In genomic region chr11:11875230-11875629, GRCm38 (mm10) we compare ENCODE assay signal across 18 mouse cellular contexts. TPM values are rescaled to one million over a fixed set of nuclear protein-coding genes. Genes with fewer than 3 reads are reported as not detected.
DNase-seq lines count a peak whose midpoint lies in the region; ATAC-seq lines count a peak whose summit lies in the region.
"Had no signal": no experiment of that assay in that cellular context is flagged by ENCODE, and none has a peak within 500 bp of the region (broad histone marks: within the 10 kb centered on the region; RNA-seq: fewer than 3 reads in every experiment).

No protein-coding gene starts in this region.

- H3K36me3 ChIP-seq in lung, embryonic 15.5 days, result no peaks in the 10 kb centered on the region
- H3K36me3 ChIP-seq in embryonic facial prominence, embryonic 10.5 days (replicated peaks), result no peaks in the 10 kb centered on the region
- no peaks in the 10 kb centered on the region for H3K36me3 ChIP-seq in forebrain, embryonic 16.5 days (ENCODE audit: control insufficient read depth, insufficient read depth)
- H3K36me3 ChIP-seq: embryonic facial prominence, embryonic 13.5 days; limb, embryonic 13.5 days; midbrain, embryonic 15.5 days had no signal

- H3K9ac ChIP-seq in lung, embryonic 15.5 days, result no peak overlapping the region
- no peak overlapping the region for H3K9ac ChIP-seq in forebrain, embryonic 16.5 days (replicated peaks; ENCODE audit: low read depth, low read length)
- H3K9ac ChIP-seq: embryonic facial prominence, embryonic 13.5 days; forebrain, postnatal 0 days; limb, embryonic 13.5 days; midbrain, embryonic 15.5 days had no signal

- H3K4me3 ChIP-seq in lung, embryonic 15.5 days, result no peak overlapping the region
- H3K4me3 ChIP-seq in embryonic facial prominence, embryonic 10.5 days, result no peak overlapping the region
- H3K4me3 ChIP-seq in forebrain, embryonic 16.5 days (replicated peaks; ENCODE audit: low read length), result no peak overlapping the region
- H3K4me3 ChIP-seq: embryonic facial prominence, embryonic 13.5 days; limb, embryonic 13.5 days; midbrain, embryonic 15.5 days had no signal

- ATAC-seq in lung, embryonic 15.5 days (ENCODE audit: borderline replicate concordance, extremely low read depth, low FRiP score, low TSS enrichment), result no peak
- ATAC-seq in forebrain, embryonic 16.5 days, result no peak
- ATAC-seq: forebrain, postnatal 0 days; lung, postnatal 0 days; midbrain, embryonic 15.5 days had no signal

- peaks cover 66% of the 10 kb centered on the region for H3K4me1 ChIP-seq in lung, embryonic 15.5 days
- H3K4me1 ChIP-seq in embryonic facial prominence, embryonic 10.5 days, result peaks cover 75% of the 10 kb centered on the region
- H3K4me1 ChIP-seq in forebrain, embryonic 16.5 days (replicated peaks; ENCODE audit: control insufficient read depth, insufficient read depth, low read length), result peaks cover 7% of the 10 kb centered on the region

- no peaks in the 10 kb centered on the region for H3K9me3 ChIP-seq in lung, embryonic 15.5 days
- no peaks in the 10 kb centered on the region for H3K9me3 ChIP-seq in embryonic facial prominence, embryonic 10.5 days
- no peaks in the 10 kb centered on the region for H3K9me3 ChIP-seq in forebrain, embryonic 16.5 days (ENCODE audit: control insufficient read depth, low read length)
- H3K9me3 ChIP-seq: embryonic facial prominence, embryonic 13.5 days; limb, embryonic 13.5 days; midbrain, embryonic 15.5 days had no signal

- H3K27me3 ChIP-seq in lung, embryonic 15.5 days, result no peaks in the 10 kb centered on the region
- 0 out of 2 replicates have a peak, but pooled peaks cover 4% of the 10 kb centered on the region for H3K27me3 ChIP-seq in embryonic facial prominence, embryonic 10.5 days (replicated peaks; ENCODE audit: low read depth, poor library complexity, severe bottlenecking)
- no peaks in the 10 kb centered on the region for H3K27me3 ChIP-seq in forebrain, embryonic 16.5 days (replicated peaks; ENCODE audit: control insufficient read depth, insufficient read depth, low read length)
- H3K27me3 ChIP-seq: embryonic facial prominence, embryonic 13.5 days; limb, embryonic 13.5 days; midbrain, embryonic 15.5 days had no signal

- DNase-seq in lung, postnatal 36 days, result no peak
- no peak for DNase-seq in embryonic facial prominence, embryonic 10.5 days (ENCODE audit: low spot score)
- peak; percentile 55 to 57 for DNase-seq in heart, adult 9 months (ENCODE audit: low spot score in 2 of 2)
- DNase-seq in heart, postnatal 25 days (ENCODE audit: low spot score), result peak; percentile 23
- DNase-seq in kidney, postnatal 25 days, result no peak
- DNase-seq in embryo, embryonic 10.5 days (ENCODE audit: low spot score), result no peak
- DNase-seq: cerebellum, adult 9-11 months; forebrain, postnatal 0 days; gastrocnemius, postnatal 25 days; layer of hippocampus, postnatal 36 days; thymus, postnatal 4 days had no signal

- H3K27ac ChIP-seq in lung, embryonic 15.5 days, result peak overlapping the region; percentile 91
- peak overlapping the region; percentile 71 for H3K27ac ChIP-seq in embryonic facial prominence, embryonic 10.5 days (replicated peaks)
- no peak overlapping the region for H3K27ac ChIP-seq in forebrain, embryonic 16.5 days (ENCODE audit: low read length)
- H3K27ac ChIP-seq: kidney, postnatal 0 days; midbrain, embryonic 15.5 days had no signal

- H3K4me2 ChIP-seq in lung, embryonic 15.5 days, result no peak overlapping the region
- H3K4me2 ChIP-seq in forebrain, embryonic 16.5 days (ENCODE audit: low read length), result no peak overlapping the region
- H3K4me2 ChIP-seq: embryonic facial prominence, embryonic 13.5 days; limb, embryonic 13.5 days; midbrain, embryonic 15.5 days had no signal

- intact Hi-C loops in heart, postnatal 25 days (cut with DNase I), result no loop called here

- WGBS in lung, embryonic 15.5 days, result 72% methylated on average over 2 of the region's 2 CpGs
- WGBS in embryonic facial prominence, embryonic 10.5 days, result 90% methylated on average over 2 of the region's 2 CpGs
- WGBS in forebrain, embryonic 16.5 days, result 98% methylated on average over 2 of the region's 2 CpGs

RNA-seq across cellular contexts. Expression of gene Ddc, which starts 22.7 kb away (rescaled TPM):
- polyA plus RNA-seq in lung, embryonic 15.5 days (2015; fragmentation: Nextera tagmentation; extraction: Ambion mirVana), result 15.4 and 16.4 TPM in 2 replicates
- 6.9 and 8.8 TPM in 2 replicates for polyA plus RNA-seq in embryonic facial prominence, embryonic 10.5 days (2016; fragmentation: Nextera tagmentation; extraction: Ambion mirVana)
- total RNA-seq in heart, postnatal 25 days (2021), result 1 to 10 TPM; 2.5 TPM
- polyA plus RNA-seq in forebrain, embryonic 16.5 days (2015; fragmentation: Nextera tagmentation; extraction: Ambion mirVana), result 3.2 and 4.4 TPM in 2 replicates

Comparison
In these comparisons a context has a peak if more than half of its experiments do, and no peak if none do; other contexts are left out.
1. DNase-seq: peak in heart, adult 9 months (2 of 2) and heart, postnatal 25 days (single experiment); none in lung, postnatal 36 days (single experiment), embryonic facial prominence, embryonic 10.5 days (single experiment), kidney, postnatal 25 days (0 of 2) and embryo, embryonic 10.5 days (single experiment).